Mouse (Mus musculus) midbrain, embryonic 15.5 days (tissue): ENCODE data around the gene Mknk1. TPM values are rescaled to one million over a fixed set of nuclear protein-coding genes. Genes with fewer than 3 reads are reported as not detected.
A peak's percentile ranks its signal among the peaks of the same experiment; 100 is the strongest.

Source experiments
- ATAC-seq: fragments of 200-750 bp; cut with Nextera tagmentation; replicated peaks from 2 replicates; pipeline ENCODE4 v1.8.0; 2017; ENCODE audit warnings: moderate TSS enrichment
- H3K27ac ChIP-seq: fragments of 300-500 bp; sonication (generic); 2 replicates; pipeline ENCODE4 v1.5.1; 2015; ENCODE audit warnings: mild to moderate bottlenecking, inconsistent platforms
- H3K27me3 ChIP-seq: fragments of 300-500 bp; sonication (generic); replicated peaks from 2 replicates; pipeline ENCODE4 v1.6.1; 2015; ENCODE audit warnings: inconsistent platforms
- H3K36me3 ChIP-seq: fragments of 300-500 bp; sonication (generic); replicated peaks from 2 replicates; pipeline ENCODE4 v1.6.1; 2015; ENCODE audit warnings: inconsistent platforms
- H3K4me1 ChIP-seq: fragments of 300-500 bp; sonication (generic); 2 replicates; pipeline ENCODE4 v1.6.1; 2015; ENCODE audit warnings: inconsistent platforms
- H3K4me2 ChIP-seq: fragments of 300-500 bp; sonication (generic); 2 replicates; pipeline ENCODE4 v1.6.1; 2015; ENCODE audit warnings: inconsistent platforms, mild to moderate bottlenecking, moderate library complexity
- H3K4me3 ChIP-seq: fragments of 300-500 bp; sonication (generic); 2 replicates; pipeline ENCODE4 v1.5.1; 2015; ENCODE audit warnings: mild to moderate bottlenecking, inconsistent platforms
- H3K9ac ChIP-seq: fragments of 300-500 bp; sonication (generic); 2 replicates; pipeline ENCODE4 v1.6.1; 2015; ENCODE audit warnings: mild to moderate bottlenecking, inconsistent platforms
- H3K9me3 ChIP-seq: fragments of 300-500 bp; sonication (generic); 2 replicates; pipeline ENCODE4 v1.6.1; 2016; ENCODE audit warnings: inconsistent platforms
- WGBS: fragments of 180-500 bp; shearing (Covaris S2); methylation state at CpG from one replicate; pipeline ENCODE4 v1.1.7; 2015; ENCODE audit warnings: mixed read lengths; 5-methylcytosine and 5-hydroxymethylcytosine counted together
- polyA plus RNA-seq: library from polyadenylated mRNA; unstranded; fragments of >200 nt; fragmentation: Nextera tagmentation; extraction: Ambion mirVana; gene quantifications from 2 replicates; pipeline ENCODE4 v1.2.1, GENCODE M21; 2015

Gene Mknk1
- polyA plus RNA-seq, 1 experiment from 2014 or later = 27.5 TPM

GRCm38 (mm10) chr4:115904375-115904774 lies 65.4 kb downstream of the Mknk1 start:
- no peak overlapping the region for H3K9ac ChIP-seq
- H3K4me1 ChIP-seq = peaks cover 26% of the 10 kb centered on the region
- 6% methylated on average over 12 of the region's 12 CpGs for WGBS
- H3K27me3 ChIP-seq = peaks cover 57% of the 10 kb centered on the region
- ATAC-seq = no peak
- no peak overlapping the region for H3K4me3 ChIP-seq
- H3K9me3 ChIP-seq = no peaks in the 10 kb centered on the region
- no peak overlapping the region for H3K4me2 ChIP-seq
- H3K36me3 ChIP-seq = no peaks in the 10 kb centered on the region
- no peak overlapping the region for H3K27ac ChIP-seq

- Histone ChIP-seq H3K27ac (no peak overlapping the region), H3K36me3 (no peaks in the 10 kb centered on the region), H3K4me1 (peaks cover 26% of the 10 kb centered on the region), H3K4me2 (no peak overlapping the region), H3K4me3 (no peak overlapping the region), H3K27me3 (peaks cover 48% of the 10 kb centered on the region), H3K9me3 (no peaks in the 10 kb centered on the region; the same call in 1 of the 2 replicates), H3K9ac (no peak overlapping the region)
- ATAC-seq = 0 out of 2 replicates have a peak, but pooled peaks have one; percentile 31
- 3% methylated on average over 7 of the region's 7 CpGs for WGBS
Measured at GRCm38 (mm10) chr4:115905701-115906100, 66.7 kb downstream of the Mknk1 start.

GRCm38 (mm10) chr4:115906791-115907190 lies 67.8 kb downstream of the Mknk1 start:
- ATAC-seq = no peak
- H3K36me3 ChIP-seq = no peaks in the 10 kb centered on the region
- H3K9ac ChIP-seq = no peak overlapping the region
- WGBS = 83% methylated on average over 3 of the region's 3 CpGs
- peaks cover 26% of the 10 kb centered on the region for H3K4me1 ChIP-seq
- H3K4me2 ChIP-seq = no peak overlapping the region
- H3K9me3 ChIP-seq = no peaks in the 10 kb centered on the region; the same call in 1 of the 2 replicates
- H3K4me3 ChIP-seq = no peak overlapping the region
- H3K27me3 ChIP-seq = peaks cover 41% of the 10 kb centered on the region
- H3K27ac ChIP-seq = no peak overlapping the region

- Histone ChIP-seq H3K27me3 (peaks cover 34% of the 10 kb centered on the region), H3K27ac (no peak overlapping the region)
Measured at GRCm38 (mm10) chr4:115907994-115908393, 69.0 kb downstream of the Mknk1 start.

GRCm38 (mm10) chr4:115908641-115909040 lies 69.6 kb downstream of the Mknk1 start:
- ATAC-seq = peak; percentile 71
- Histone ChIP-seq H3K4me3 (no peak overlapping the region), H3K36me3 (no peaks in the 10 kb centered on the region), H3K9me3 (no peaks in the 10 kb centered on the region; the same call in 1 of the 2 replicates), H3K27ac (no peak overlapping the region), H3K9ac (no peak overlapping the region), H3K4me1 (peaks cover 26% of the 10 kb centered on the region), H3K4me2 (no peak overlapping the region), H3K27me3 (peaks cover 29% of the 10 kb centered on the region)
- 9% methylated on average over 7 of the region's 7 CpGs for WGBS

More at GRCm38 (mm10) chr4:115907994-115908393, 69.0 kb downstream of the Mknk1 start:
- Histone ChIP-seq H3K9me3 (no peaks in the 10 kb centered on the region; the same call in 1 of the 2 replicates), H3K4me2 (no peak overlapping the region), H3K4me1 (peaks cover 26% of the 10 kb centered on the region), H3K9ac (no peak overlapping the region), H3K36me3 (no peaks in the 10 kb centered on the region), H3K4me3 (no peak overlapping the region)
- WGBS = 69% methylated on average over 1 of the region's 1 CpGs
- no peak for ATAC-seq

- no peak for ATAC-seq
- Histone ChIP-seq H3K4me3 (no peak overlapping the region), H3K9me3 (no peaks in the 10 kb centered on the region; the same call in 1 of the 2 replicates), H3K4me2 (no peak overlapping the region), H3K4me1 (peaks cover 10% of the 10 kb centered on the region; the same call in 1 of the 2 replicates), H3K27ac (no peak overlapping the region), H3K36me3 (no peaks in the 10 kb centered on the region), H3K27me3 (peaks cover 14% of the 10 kb centered on the region), H3K9ac (no peak overlapping the region)
- WGBS = 7% methylated on average over 4 of the region's 4 CpGs
Measured at GRCm38 (mm10) chr4:115911586-115911985, 72.6 kb downstream of the Mknk1 start.

- 72% methylated on average over 16 of the region's 16 CpGs for WGBS
- no peak overlapping the region for H3K9ac ChIP-seq
- no peak overlapping the region for H3K27ac ChIP-seq
- ATAC-seq = no peak
- no peaks in the 10 kb centered on the region for H3K9me3 ChIP-seq
- no peaks in the 10 kb centered on the region for H3K36me3 ChIP-seq
- no peak overlapping the region for H3K4me3 ChIP-seq
- no peak overlapping the region for H3K4me2 ChIP-seq
- no peaks in the 10 kb centered on the region for H3K4me1 ChIP-seq
- H3K27me3 ChIP-seq = peaks cover 8% of the 10 kb centered on the region
Measured at GRCm38 (mm10) chr4:115919911-115920310, 80.9 kb downstream of the Mknk1 start.

- no peaks in the 10 kb centered on the region for H3K4me1 ChIP-seq
- no peak for ATAC-seq
- H3K27ac ChIP-seq = no peak overlapping the region
- no peak overlapping the region for H3K4me2 ChIP-seq
- peaks cover 9% of the 10 kb centered on the region for H3K27me3 ChIP-seq
- H3K9ac ChIP-seq = no peak overlapping the region
- H3K36me3 ChIP-seq = no peaks in the 10 kb centered on the region
- no peaks in the 10 kb centered on the region for H3K9me3 ChIP-seq
- WGBS = 94% methylated on average over 5 of the region's 5 CpGs
- H3K4me3 ChIP-seq = no peak overlapping the region
Measured at GRCm38 (mm10) chr4:115922688-115923087, 83.7 kb downstream of the Mknk1 start.

GRCm38 (mm10) chr4:115923262-115923880 lies 84.4 kb downstream of the Mknk1 start:
- H3K27me3 ChIP-seq = peaks cover 3% of the 10 kb centered on the region; the same call in 1 of the 2 replicates
- WGBS = 81% methylated on average over 16 of the region's 16 CpGs
- H3K36me3 ChIP-seq = no peaks in the 10 kb centered on the region
- no peak overlapping the region for H3K4me3 ChIP-seq
- no peak; the same call in 1 of the 2 replicates for ATAC-seq
- H3K4me2 ChIP-seq = no peak overlapping the region
- no peaks in the 10 kb centered on the region for H3K4me1 ChIP-seq
- no peaks in the 10 kb centered on the region for H3K9me3 ChIP-seq
- H3K27ac ChIP-seq = no peak overlapping the region
- H3K9ac ChIP-seq = no peak overlapping the region

- no peak overlapping the region for H3K4me3 ChIP-seq
- no peaks in the 10 kb centered on the region for H3K9me3 ChIP-seq
- no peak for ATAC-seq
- H3K27me3 ChIP-seq = peaks cover 27% of the 10 kb centered on the region
- WGBS = 70% methylated on average over 7 of the region's 7 CpGs
- H3K4me2 ChIP-seq = no peak overlapping the region
- H3K36me3 ChIP-seq = no peaks in the 10 kb centered on the region
- no peak overlapping the region for H3K9ac ChIP-seq
- H3K27ac ChIP-seq = no peak overlapping the region
- H3K4me1 ChIP-seq = peaks cover 3% of the 10 kb centered on the region; the same call in 1 of the 2 replicates
Measured at GRCm38 (mm10) chr4:115927637-115928036, 88.6 kb downstream of the Mknk1 start.

Other genes starting within 250 kb of the Mknk1 start
- not detected in 2 replicates for gene Cyp4a32, start 238.2 kb upstream of the Mknk1 start, polyA plus RNA-seq
- gene Cyp4b1, start 191.5 kb upstream of the Mknk1 start, polyA plus RNA-seq = 0.54 and 0.93 TPM in 2 replicates
- 16.3 and 17.5 TPM in 2 replicates for gene Efcab14, start 101.5 kb upstream of the Mknk1 start, polyA plus RNA-seq
- 0.58 and 0.66 TPM in 2 replicates for gene Tex38, start 58.2 kb upstream of the Mknk1 start, polyA plus RNA-seq
- 35.2 and 42.8 TPM in 2 replicates for gene Atpaf1, start 54.4 kb upstream of the Mknk1 start, polyA plus RNA-seq
- 5.6 and 6.5 TPM in 2 replicates for gene Mob3c, start 11.1 kb upstream of the Mknk1 start, polyA plus RNA-seq
- 0.17 TPM in 1 of 2 replicates, not detected in the other for gene Kncn, start 45.2 kb downstream of the Mknk1 start, polyA plus RNA-seq
- 0.27 and 0.28 TPM in 2 replicates for gene 6430628N08Rik, start 51.5 kb downstream of the Mknk1 start, polyA plus RNA-seq
- gene Dmbx1, start 100.7 kb downstream of the Mknk1 start, polyA plus RNA-seq = 10.9 and 12.7 TPM in 2 replicates
- gene Faah, start 178.7 kb downstream of the Mknk1 start, polyA plus RNA-seq = 26.3 and 26.7 TPM in 2 replicates
- 12.3 and 13.5 TPM in 2 replicates for gene Nsun4, start 214.7 kb downstream of the Mknk1 start, polyA plus RNA-seq
- gene Uqcrh, start 235.9 kb downstream of the Mknk1 start, polyA plus RNA-seq = 406 and 430 TPM in 2 replicates
- gene Lrrc41, start 236.1 kb downstream of the Mknk1 start, polyA plus RNA-seq = 74.4 and 74.5 TPM in 2 replicates